Mouse (Mus musculus) liver, embryonic 12.5 days (tissue): ENCODE data around the gene Cyp26b1. TPM values are rescaled to one million over a fixed set of nuclear protein-coding genes. Genes with fewer than 3 reads are reported as not detected.

Experiments used
- ATAC-seq: fragments of 200-750 bp; cut with Nextera tagmentation; 2 replicates; pipeline ENCODE4 v1.8.0; 2017; ENCODE audit warnings: moderate number of reproducible peaks, mild to moderate bottlenecking, moderate library complexity
- H3K27ac ChIP-seq: fragments of 300-500 bp; sonication (generic); 2 replicates; pipeline ENCODE4 v1.5.1; 2016; ENCODE audit warnings: mild to moderate bottlenecking
- H3K27me3 ChIP-seq: fragments of 300-500 bp; sonication (generic); replicated peaks from 2 replicates; pipeline ENCODE4 v1.6.1; 2016; ENCODE audit warnings: mild to moderate bottlenecking, moderate library complexity
- H3K36me3 ChIP-seq: fragments of 300-500 bp; sonication (generic); 2 replicates; pipeline ENCODE4 v1.6.1; 2016; ENCODE audit warnings: mild to moderate bottlenecking, moderate library complexity
- H3K4me1 ChIP-seq: fragments of 300-500 bp; sonication (generic); 2 replicates; pipeline ENCODE4 v1.6.1; 2016
- H3K4me2 ChIP-seq: fragments of 300-500 bp; sonication (generic); 2 replicates; pipeline ENCODE4 v1.6.1; 2016; ENCODE audit warnings: mild to moderate bottlenecking, moderate library complexity
- H3K4me3 ChIP-seq: fragments of 300-500 bp; sonication (generic); 2 replicates; pipeline ENCODE4 v1.5.1; 2016; ENCODE audit warnings: mild to moderate bottlenecking, moderate library complexity
- H3K9ac ChIP-seq: fragments of 300-500 bp; sonication (generic); 2 replicates; pipeline ENCODE4 v1.6.1; 2016; ENCODE audit warnings: mild to moderate bottlenecking, moderate library complexity
- H3K9me3 ChIP-seq: fragments of 300-500 bp; sonication (generic); replicated peaks from 2 replicates; pipeline ENCODE4 v1.6.1; 2016; ENCODE audit warnings: mild to moderate bottlenecking, moderate library complexity
- WGBS: fragments of 180-500 bp; shearing (Covaris S2); methylation state at CpG from one replicate; pipeline ENCODE4 v1.1.7; 2016; ENCODE audit not compliant: insufficient replicate concordance; 5-methylcytosine and 5-hydroxymethylcytosine counted together
- polyA plus RNA-seq: library from polyadenylated mRNA; unstranded; fragments of >200 nt; fragmentation: Nextera tagmentation; extraction: Ambion mirVana; gene quantifications from 2 replicates; pipeline ENCODE4 v1.2.1, GENCODE M21; 2016

Gene Cyp26b1
- polyA plus RNA-seq, 1 experiment from 2014 or later, result 0.25 TPM

DNA sequence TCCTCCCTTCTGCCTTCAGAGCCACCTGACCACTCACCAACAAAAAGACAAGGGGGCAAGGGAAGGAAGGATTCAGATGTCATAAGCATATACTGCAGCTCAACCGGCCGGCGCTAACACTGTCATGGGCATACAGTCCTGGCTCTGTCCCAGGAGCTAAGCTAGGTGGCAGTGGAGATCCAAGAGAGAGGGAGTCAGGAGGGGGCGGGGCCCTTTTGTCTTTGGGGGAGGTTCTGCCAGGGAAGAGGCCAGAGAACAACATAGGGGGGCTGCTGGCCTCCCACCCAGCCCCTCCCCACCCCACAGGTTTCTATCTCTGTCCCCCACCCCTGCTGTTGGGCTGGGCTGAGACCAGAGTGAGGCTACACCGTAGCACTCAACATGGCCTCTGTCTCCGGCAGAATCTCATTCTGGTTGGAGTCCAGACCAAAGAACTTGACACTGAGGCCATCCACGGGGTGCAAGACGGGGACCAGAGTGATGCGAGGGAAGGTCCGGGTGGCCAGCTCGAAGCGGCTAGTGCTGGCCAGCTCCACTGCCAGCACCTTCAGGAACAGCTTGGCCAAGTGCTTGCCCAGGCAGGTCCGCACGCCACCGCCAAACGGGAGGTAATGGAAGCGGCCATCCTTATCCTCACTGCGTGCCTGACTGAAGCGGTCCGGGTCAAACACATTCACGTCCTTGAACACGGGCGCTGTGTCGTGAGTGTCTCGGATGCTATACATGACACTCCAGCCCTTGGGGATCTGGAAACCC is 19.6 kb downstream of the Cyp26b1 start:
- H3K27ac ChIP-seq, result no peak overlapping the region
- H3K4me1 ChIP-seq, result peaks cover 17% of the 10 kb centered on the region; the same call in 1 of the 2 replicates
- peak overlapping the region; percentile 27 for H3K4me2 ChIP-seq
- H3K9ac ChIP-seq, result no peak overlapping the region
- WGBS, result 37% methylated on average over 25 of the region's 25 CpGs
- ATAC-seq, result no peak
- no peak overlapping the region for H3K4me3 ChIP-seq
- H3K27me3 ChIP-seq, result peaks cover 59% of the 10 kb centered on the region
- H3K36me3 ChIP-seq, result no peaks in the 10 kb centered on the region
- H3K9me3 ChIP-seq, result no peaks in the 10 kb centered on the region

DNA sequence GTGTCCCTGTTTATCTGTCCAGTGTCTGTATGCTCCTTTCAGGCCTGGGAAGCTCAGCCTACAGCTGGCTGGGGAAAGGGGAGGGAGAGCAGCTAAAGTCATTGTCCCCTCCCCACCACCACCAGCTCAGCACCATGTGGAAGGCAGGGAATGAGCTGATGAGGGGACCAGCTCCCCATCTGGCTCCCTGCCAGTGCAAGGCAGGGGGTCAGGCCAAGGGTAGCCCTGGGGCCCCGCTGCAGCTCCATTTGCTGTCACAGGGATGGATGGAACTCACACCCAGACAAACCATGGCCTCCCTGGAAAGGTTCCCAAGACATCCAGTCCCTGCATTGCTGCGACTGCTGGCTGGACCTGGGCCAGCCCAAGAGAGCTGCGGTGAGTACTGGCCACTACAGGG is 23.7 kb downstream of the Cyp26b1 start:
- no peak overlapping the region for H3K4me2 ChIP-seq
- no peak overlapping the region for H3K27ac ChIP-seq
- no peak for ATAC-seq
- no peaks in the 10 kb centered on the region for H3K36me3 ChIP-seq
- peaks cover 23% of the 10 kb centered on the region; the same call in 1 of the 2 replicates for H3K4me1 ChIP-seq
- H3K9me3 ChIP-seq, result no peaks in the 10 kb centered on the region
- 66% methylated on average over 3 of the region's 3 CpGs for WGBS
- H3K9ac ChIP-seq, result no peak overlapping the region
- H3K27me3 ChIP-seq, result peaks cover 29% of the 10 kb centered on the region
- no peak overlapping the region for H3K4me3 ChIP-seq

- Histone ChIP-seq H3K9me3 (no peaks in the 10 kb centered on the region), H3K9ac (no peak overlapping the region), H3K4me2 (no peak overlapping the region), H3K27me3 (peaks cover 24% of the 10 kb centered on the region), H3K27ac (no peak overlapping the region), H3K4me1 (peaks cover 23% of the 10 kb centered on the region; the same call in 1 of the 2 replicates), H3K36me3 (no peaks in the 10 kb centered on the region), H3K4me3 (no peak overlapping the region)
- ATAC-seq, result 0 out of 2 replicates have a peak, but pooled peaks have one; percentile 17
Measured at GRCm38 (mm10) chr6:84569590-84569989, 24.1 kb downstream of the Cyp26b1 start.

DNA sequence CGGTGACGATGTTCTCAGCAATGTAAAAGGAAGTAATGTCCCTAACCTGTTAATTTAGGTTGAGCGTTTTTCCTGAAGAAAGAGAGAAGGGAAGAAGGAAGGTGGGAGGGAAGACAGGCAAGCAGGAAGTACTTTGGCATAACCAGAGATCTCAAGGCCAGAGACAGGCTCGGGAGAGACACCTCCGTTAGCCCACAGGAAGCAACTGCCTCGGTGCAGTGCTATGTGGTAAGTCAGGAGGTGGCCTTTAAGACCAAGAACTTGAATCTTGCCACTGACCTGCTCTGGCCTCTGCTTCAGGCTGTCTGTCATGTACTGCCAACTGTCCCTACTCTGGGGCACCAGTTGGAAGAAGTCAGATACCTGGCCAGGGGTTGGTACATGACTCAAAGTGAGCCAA is 24.8 kb downstream of the Cyp26b1 start:
- Histone ChIP-seq H3K27me3 (peaks cover 18% of the 10 kb centered on the region), H3K36me3 (no peaks in the 10 kb centered on the region), H3K4me3 (no peak overlapping the region), H3K4me2 (no peak overlapping the region), H3K4me1 (peaks cover 19% of the 10 kb centered on the region; the same call in 1 of the 2 replicates), H3K9ac (no peak overlapping the region), H3K27ac (no peak overlapping the region), H3K9me3 (no peaks in the 10 kb centered on the region)
- WGBS, result 35% methylated on average over 6 of the region's 6 CpGs
- no peak for ATAC-seq

DNA sequence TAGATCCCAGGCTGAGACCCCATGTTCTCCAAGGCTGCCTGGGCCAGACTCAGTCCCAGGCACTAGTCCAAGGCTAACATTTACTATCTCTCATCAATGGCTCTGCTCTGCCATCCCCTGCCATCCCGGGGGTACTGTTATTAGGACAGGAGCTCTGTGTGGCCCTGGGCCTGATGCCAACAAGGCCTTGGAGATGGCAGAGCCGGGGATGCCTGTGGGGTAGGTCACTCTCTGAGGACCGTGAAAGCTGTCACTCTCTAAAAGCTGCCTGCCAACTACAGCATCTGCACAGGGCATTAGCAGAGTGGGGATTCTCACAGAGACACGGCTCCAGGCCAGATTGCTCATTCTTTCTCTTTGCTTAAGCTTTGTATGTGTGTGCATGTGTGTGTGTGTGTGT is 26.0 kb downstream of the Cyp26b1 start:
- peaks cover 7% of the 10 kb centered on the region for H3K27me3 ChIP-seq
- no peak overlapping the region for H3K9ac ChIP-seq
- ATAC-seq, result no peak
- H3K4me3 ChIP-seq, result no peak overlapping the region
- no peaks in the 10 kb centered on the region for H3K36me3 ChIP-seq
- no peak overlapping the region for H3K27ac ChIP-seq
- WGBS, result 60% methylated on average over 4 of the region's 4 CpGs
- H3K4me1 ChIP-seq, result peaks cover 18% of the 10 kb centered on the region; the same call in 1 of the 2 replicates
- no peaks in the 10 kb centered on the region for H3K9me3 ChIP-seq
- no peak overlapping the region for H3K4me2 ChIP-seq

DNA sequence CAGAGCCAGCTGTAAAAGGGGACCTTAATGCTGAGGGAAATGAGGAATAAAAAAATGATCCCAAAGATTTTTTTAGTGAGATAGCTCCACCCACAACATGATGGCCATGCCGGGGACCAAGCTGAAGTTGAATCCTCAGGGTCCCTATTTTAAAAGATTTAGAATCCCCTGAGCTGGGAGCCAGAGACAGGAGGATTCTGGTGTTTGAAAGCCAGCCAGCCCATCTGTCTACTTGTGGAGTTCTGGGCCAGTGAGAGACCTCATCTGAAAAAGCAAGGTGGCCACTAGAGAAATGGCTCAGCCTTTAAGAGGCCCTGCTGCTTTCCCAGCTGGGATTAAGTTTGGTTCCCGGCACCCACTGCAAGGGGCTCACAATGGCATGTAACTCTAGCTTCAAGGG is 26.9 kb downstream of the Cyp26b1 start:
- Histone ChIP-seq H3K27ac (no peak overlapping the region), H3K27me3 (no peaks in the 10 kb centered on the region; the same call in none of the 2 replicates), H3K9me3 (no peaks in the 10 kb centered on the region), H3K9ac (no peak overlapping the region), H3K4me1 (peaks cover 18% of the 10 kb centered on the region; the same call in 1 of the 2 replicates), H3K4me3 (no peak overlapping the region), H3K36me3 (no peaks in the 10 kb centered on the region), H3K4me2 (no peak overlapping the region)
- ATAC-seq, result no peak
- 45% methylated on average over 2 of the region's 2 CpGs for WGBS

- no peak overlapping the region for H3K27ac ChIP-seq
- H3K27me3 ChIP-seq, result no peaks in the 10 kb centered on the region; the same call in none of the 2 replicates
- no peaks in the 10 kb centered on the region for H3K9me3 ChIP-seq
- H3K9ac ChIP-seq, result no peak overlapping the region
- ATAC-seq, result no peak
- H3K4me1 ChIP-seq, result peaks cover 16% of the 10 kb centered on the region; the same call in 1 of the 2 replicates
- no peak overlapping the region for H3K4me2 ChIP-seq
- H3K36me3 ChIP-seq, result no peaks in the 10 kb centered on the region
- WGBS, result 62% methylated on average over 5 of the region's 5 CpGs
- no peak overlapping the region for H3K4me3 ChIP-seq
Measured at GRCm38 (mm10) chr6:84565245-84565644, 28.5 kb downstream of the Cyp26b1 start.

- Histone ChIP-seq H3K4me1 (no peaks in the 10 kb centered on the region), H3K27ac (no peak overlapping the region), H3K36me3 (no peaks in the 10 kb centered on the region), H3K27me3 (no peaks in the 10 kb centered on the region; the same call in 1 of the 2 replicates), H3K4me2 (no peak overlapping the region), H3K4me3 (no peak overlapping the region), H3K9me3 (no peaks in the 10 kb centered on the region), H3K9ac (no peak overlapping the region)
- no peak for ATAC-seq
- 27% methylated on average over 4 of the region's 4 CpGs for WGBS
Measured at GRCm38 (mm10) chr6:84562948-84563347, 30.8 kb downstream of the Cyp26b1 start.

DNA sequence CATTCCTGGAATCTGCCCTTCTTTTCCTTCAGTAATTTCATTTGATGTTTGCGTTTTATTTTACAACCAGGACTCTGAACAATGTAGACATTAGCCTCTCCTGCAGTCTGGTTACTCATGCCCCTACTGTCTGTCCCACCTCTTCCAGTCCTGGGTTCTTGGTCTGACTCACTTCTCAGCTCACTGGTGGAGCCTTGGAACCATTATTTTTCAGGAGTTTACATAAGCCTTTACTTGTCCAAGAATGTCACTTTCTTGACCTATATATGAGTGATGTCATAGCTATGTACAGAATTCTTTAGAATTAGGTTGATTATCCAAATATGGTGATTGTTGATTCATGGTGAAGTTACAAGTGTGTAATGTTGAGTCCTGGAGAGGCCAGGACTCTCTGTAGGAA is 32.5 kb downstream of the Cyp26b1 start:
- 81% methylated on average over 1 of the region's 1 CpGs for WGBS
- Histone ChIP-seq H3K4me1 (no peaks in the 10 kb centered on the region), H3K27ac (no peak overlapping the region), H3K36me3 (no peaks in the 10 kb centered on the region), H3K4me2 (no peak overlapping the region), H3K27me3 (no peaks in the 10 kb centered on the region; the same call in 1 of the 2 replicates), H3K9ac (no peak overlapping the region), H3K9me3 (no peaks in the 10 kb centered on the region), H3K4me3 (no peak overlapping the region)
- ATAC-seq, result no peak

GRCm38 (mm10) chr6:84549852-84550437 is 43.8 kb downstream of the Cyp26b1 start:
- H3K4me1 ChIP-seq, result no peaks in the 10 kb centered on the region
- no peaks in the 10 kb centered on the region for H3K9me3 ChIP-seq
- no peak overlapping the region for H3K4me2 ChIP-seq
- H3K27me3 ChIP-seq, result 0 out of 2 replicates have a peak, but pooled peaks cover 4% of the 10 kb centered on the region
- no peak overlapping the region for H3K9ac ChIP-seq
- H3K27ac ChIP-seq, result no peak overlapping the region
- H3K36me3 ChIP-seq, result no peaks in the 10 kb centered on the region
- no peak overlapping the region for H3K4me3 ChIP-seq
- no peak for ATAC-seq
- 47% methylated on average over 9 of the region's 9 CpGs for WGBS

GRCm38 (mm10) chr6:84545428-84545827 is 48.3 kb downstream of the Cyp26b1 start:
- Histone ChIP-seq H3K27ac (no peak overlapping the region), H3K36me3 (no peaks in the 10 kb centered on the region), H3K9ac (no peak overlapping the region), H3K4me1 (no peaks in the 10 kb centered on the region), H3K4me2 (no peak overlapping the region), H3K27me3 (0 out of 2 replicates have a peak, but pooled peaks cover 4% of the 10 kb centered on the region), H3K9me3 (no peaks in the 10 kb centered on the region), H3K4me3 (no peak overlapping the region)
- ATAC-seq, result no peak
- 52% methylated on average over 2 of the region's 2 CpGs for WGBS

DNA sequence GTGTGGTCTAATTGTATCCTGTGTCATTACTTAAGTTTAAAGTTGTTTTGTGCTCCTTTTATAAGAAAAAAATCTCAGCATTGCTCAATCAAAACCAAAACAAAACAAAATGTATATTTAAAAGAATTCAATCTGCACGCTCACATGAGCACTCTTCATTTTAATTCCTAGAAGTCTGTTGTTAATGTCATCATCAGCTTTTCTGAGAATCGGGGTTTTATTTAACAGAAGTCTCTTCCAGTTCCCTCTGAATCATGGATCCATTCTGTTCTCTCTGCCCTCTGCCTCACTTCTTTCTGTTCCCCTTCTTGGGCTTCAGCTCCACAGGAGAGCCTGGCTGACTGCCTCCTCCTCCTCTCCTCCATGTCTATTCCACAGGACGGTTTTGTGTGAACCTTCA is 49.3 kb downstream of the Cyp26b1 start:
- Histone ChIP-seq H3K9me3 (no peaks in the 10 kb centered on the region), H3K27me3 (no peaks in the 10 kb centered on the region), H3K9ac (no peak overlapping the region), H3K4me2 (no peak overlapping the region), H3K27ac (no peak overlapping the region), H3K4me1 (no peaks in the 10 kb centered on the region), H3K36me3 (no peaks in the 10 kb centered on the region), H3K4me3 (no peak overlapping the region)
- ATAC-seq, result no peak
- WGBS, result 65% methylated on average over 3 of the region's 3 CpGs
